Mouse (Mus musculus): ENCODE results near the gene Slc38a3.

The Slc38a3 gene

GRCm38 (mm10) chr9:107695441-107696105 lies 26.2 kb upstream of the Slc38a3 start:
- DNase-seq = no peak

GRCm38 (mm10) chr9:107694627-107695026 lies 25.3 kb upstream of the Slc38a3 start:
- DNase-seq = no peak

GRCm38 (mm10) chr9:107693433-107693987 lies 24.2 kb upstream of the Slc38a3 start:
- DNase-seq = peak; percentile 24

GRCm38 (mm10) chr9:107692785-107693184 lies 23.5 kb upstream of the Slc38a3 start:
- no peak for DNase-seq

GRCm38 (mm10) chr9:107690391-107690790 lies 21.1 kb upstream of the Slc38a3 start:
- DNase-seq = peak; percentile 48

- no peak for DNase-seq
Measured at GRCm38 (mm10) chr9:107688939-107689338, 19.6 kb upstream of the Slc38a3 start.

GRCm38 (mm10) chr9:107688415-107688814 lies 19.1 kb upstream of the Slc38a3 start:
- DNase-seq = no peak

- peak; percentile 91 for DNase-seq
Measured at GRCm38 (mm10) chr9:107685231-107685981, 16.1 kb upstream of the Slc38a3 start.

GRCm38 (mm10) chr9:107682405-107682804 lies 13.1 kb upstream of the Slc38a3 start:
- no peak for DNase-seq

GRCm38 (mm10) chr9:107679501-107679900 lies 10.2 kb upstream of the Slc38a3 start, which contains the start of gene Gnat1:
Gnat1 (minus strand) TSS chr9:107679712.
- no peak for DNase-seq

GRCm38 (mm10) chr9:107678861-107679260 lies 9.5 kb upstream of the Slc38a3 start:
- DNase-seq = no peak

- DNase-seq = peak; percentile 84
Measured at GRCm38 (mm10) chr9:107677819-107678526, 8.6 kb upstream of the Slc38a3 start.

- DNase-seq = peak; percentile 74
Measured at GRCm38 (mm10) chr9:107677091-107677784, 7.9 kb upstream of the Slc38a3 start.

- DNase-seq = no peak
Measured at GRCm38 (mm10) chr9:107676302-107676701, 7.0 kb upstream of the Slc38a3 start.

- DNase-seq = peak; percentile 80
Measured at GRCm38 (mm10) chr9:107675671-107676301, 6.5 kb upstream of the Slc38a3 start.

- DNase-seq = no peak
Measured at GRCm38 (mm10) chr9:107674609-107675429, 5.5 kb upstream of the Slc38a3 start.

GRCm38 (mm10) chr9:107670259-107670658 lies 929 bp upstream of the Slc38a3 start:
- no peak for DNase-seq

GRCm38 (mm10) chr9:107668916-107669315 lies 414 bp downstream of the Slc38a3 start:
- no peak for DNase-seq

GRCm38 (mm10) chr9:107668011-107668410 lies 1.3 kb downstream of the Slc38a3 start:
- DNase-seq = no peak

GRCm38 (mm10) chr9:107667219-107667618 lies 2.1 kb downstream of the Slc38a3 start:
- DNase-seq = peak; percentile 51

- no peak for DNase-seq
Measured at GRCm38 (mm10) chr9:107666751-107667205, 2.6 kb downstream of the Slc38a3 start.
